Mouse (Mus musculus) retina, adult 2 months (tissue): ENCODE results near the gene Nrp1.

Source experiments
- DNase-seq: peaks from one replicate; pipeline ENCODE4 v3.0.0-alpha.2; 2012; ENCODE audit warnings: low read depth, low spot score

The Nrp1 gene

DNA sequence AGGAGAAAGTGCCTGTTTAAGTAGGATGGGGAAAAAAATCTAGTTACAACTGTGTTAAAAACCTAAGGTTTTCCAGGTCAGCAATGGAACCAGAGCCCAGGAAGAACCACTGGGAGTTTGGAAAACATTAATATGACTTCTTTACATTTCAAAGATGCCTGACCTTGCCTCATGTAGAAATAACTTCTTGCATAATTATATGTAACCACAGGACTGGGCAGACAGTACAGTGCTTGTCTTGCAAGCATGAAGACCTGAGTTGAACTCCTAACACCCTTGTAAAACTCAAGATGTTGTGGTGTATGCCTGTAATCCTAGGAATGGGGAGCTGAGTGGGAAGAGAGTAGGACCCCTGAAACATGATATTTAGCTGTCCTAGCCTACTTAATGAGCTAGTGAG, 61.6 kb downstream of the Nrp1 start:
- no peak for DNase-seq

DNA sequence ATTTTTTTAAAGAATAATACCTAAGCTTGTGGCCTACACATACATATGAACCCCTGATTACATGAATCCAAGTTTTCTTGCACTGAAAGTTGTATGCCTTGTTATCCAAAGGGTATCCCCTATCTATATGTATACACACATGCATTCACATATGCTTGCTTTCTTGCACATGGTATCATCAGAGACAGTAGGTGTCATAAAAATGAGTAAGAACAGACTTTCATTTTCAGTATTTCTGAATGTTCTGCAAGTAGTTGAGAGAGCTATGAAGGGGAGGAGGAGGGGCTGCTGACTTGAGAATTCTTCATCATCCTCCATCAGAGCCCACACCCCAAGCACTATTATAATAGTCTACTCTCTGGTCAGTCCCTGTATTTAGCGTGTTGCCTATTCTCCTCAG, 62.0 kb downstream of the Nrp1 start:
- DNase-seq, result no peak

DNA sequence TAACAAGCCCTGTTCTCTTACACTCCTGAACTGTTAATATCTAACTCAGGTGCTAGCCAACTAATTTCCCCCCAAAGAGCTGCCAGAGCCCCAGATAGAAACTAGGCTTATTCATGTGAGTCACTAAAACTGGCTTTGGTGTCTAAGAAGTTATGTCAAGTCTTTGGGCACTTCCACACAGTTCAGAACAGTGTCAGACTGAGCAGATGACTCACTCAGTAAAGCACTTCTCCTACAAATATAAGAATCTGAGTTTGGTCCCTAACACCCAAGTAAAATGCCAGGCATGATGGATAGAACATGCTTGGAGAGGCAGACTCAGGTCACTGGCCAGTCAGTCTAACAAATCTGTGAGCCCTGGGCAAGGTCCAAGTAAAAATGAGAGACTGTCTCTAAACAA, 65.4 kb downstream of the Nrp1 start:
- no peak for DNase-seq

DNA sequence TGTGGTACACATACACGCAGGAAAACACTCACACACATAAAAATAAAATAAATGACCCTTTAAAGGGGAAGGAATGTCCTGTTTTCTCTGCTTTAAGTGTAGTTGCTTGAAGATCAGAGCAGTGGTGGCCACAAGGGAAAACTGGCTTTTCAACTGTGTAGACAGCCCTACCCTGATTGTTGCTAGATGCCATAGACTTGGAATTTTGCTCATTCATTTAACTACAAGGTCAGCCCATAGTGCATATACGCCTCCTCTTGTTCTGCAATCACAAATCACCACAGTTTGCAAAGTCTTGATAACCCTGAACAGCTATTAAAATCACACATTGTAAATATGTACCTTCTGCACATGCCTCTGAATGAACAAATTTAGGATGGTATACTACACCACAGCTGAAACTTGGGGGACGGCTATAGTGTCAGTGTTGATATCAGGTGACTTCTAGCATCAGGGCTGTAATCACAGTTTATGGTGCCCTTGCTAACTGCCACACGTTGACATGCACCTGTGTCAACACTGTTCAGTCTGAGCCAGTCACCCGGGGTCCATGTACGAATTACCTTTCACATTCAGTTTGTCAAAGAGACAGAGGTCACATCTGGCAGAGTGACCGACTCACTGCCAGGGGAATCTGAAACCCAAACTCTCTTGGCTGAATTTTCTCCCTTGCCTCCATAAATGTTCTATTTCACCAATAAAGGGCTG, 66.4 kb downstream of the Nrp1 start:
- DNase-seq, result no peak

DNA sequence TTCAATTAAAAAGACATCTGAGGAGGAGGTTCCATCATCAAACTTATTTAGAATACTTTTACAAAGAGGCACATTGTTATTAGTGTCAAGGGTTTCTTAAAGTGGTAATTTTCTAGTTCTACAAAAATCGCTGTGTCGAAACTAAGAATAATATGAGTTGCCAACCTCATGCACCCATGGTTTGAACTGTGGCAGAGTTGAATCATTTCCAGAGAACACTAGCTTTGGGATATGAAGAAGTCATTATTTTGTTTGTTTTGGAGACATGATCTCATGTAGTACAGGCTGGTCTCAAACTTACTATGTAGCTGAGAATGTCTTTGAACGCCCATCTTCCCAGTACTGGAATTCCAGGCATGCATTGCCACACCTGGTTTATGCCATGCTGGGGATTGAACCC, 68.7 kb downstream of the Nrp1 start:
- no peak for DNase-seq

DNA sequence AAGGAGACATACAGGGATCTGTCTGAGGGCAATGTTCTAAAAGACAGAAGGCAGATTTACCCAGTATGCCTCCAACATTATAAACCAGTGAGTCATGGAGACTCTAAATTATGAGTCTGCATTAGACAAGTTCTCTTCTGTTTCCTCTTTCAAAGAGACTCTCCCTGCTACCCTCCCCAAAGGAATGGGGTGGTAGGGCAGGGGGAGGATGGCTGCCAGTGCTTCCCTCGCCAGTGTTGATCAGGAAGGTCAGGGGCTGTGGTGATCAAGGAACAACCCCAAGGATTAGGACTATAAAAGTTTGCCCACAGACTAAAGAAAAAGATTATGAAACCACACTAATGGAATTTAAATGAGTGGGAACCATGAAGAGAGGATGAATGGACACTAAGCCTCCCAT, 70.6 kb downstream of the Nrp1 start:
- DNase-seq, result no peak

DNA sequence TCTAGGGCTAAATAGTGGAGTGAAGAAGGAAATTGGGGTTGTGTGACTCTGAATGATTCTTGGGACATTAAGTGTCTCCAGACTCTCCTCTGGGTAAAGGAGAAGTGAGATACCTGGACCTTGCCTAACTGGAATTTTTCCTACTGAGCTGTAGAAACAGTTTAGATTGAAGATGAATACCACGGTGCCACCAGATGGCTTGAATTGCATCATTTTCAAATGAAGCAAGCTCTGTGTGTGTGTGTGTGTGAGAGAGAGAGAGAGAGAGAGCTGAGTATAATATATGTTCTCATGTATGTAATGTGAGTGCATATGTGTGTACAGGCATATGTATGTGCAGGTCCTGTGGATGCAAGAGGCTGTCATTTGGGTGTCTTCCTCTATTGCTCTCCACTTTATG, 72.7 kb downstream of the Nrp1 start:
- DNase-seq, result no peak

DNA sequence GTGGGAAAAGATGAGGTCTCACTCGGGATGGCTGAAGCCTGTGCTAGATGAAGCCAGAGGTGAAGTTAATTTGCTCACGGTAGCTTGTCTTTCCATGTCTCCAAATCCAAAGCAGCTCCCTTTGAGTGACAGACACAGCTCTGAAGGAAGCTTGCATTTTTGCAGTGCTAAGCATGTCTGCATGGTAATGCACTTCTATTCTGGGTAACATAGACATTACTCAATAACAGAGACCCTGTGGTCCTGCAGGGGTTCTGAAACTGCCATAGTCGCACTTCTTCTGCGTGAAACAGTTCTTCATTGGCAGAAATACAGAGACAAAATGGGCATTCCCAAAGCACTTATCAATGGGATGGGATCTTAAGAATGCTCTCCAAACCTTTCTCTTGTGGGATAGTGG, 77.3 kb downstream of the Nrp1 start:
- DNase-seq, result no peak

DNA sequence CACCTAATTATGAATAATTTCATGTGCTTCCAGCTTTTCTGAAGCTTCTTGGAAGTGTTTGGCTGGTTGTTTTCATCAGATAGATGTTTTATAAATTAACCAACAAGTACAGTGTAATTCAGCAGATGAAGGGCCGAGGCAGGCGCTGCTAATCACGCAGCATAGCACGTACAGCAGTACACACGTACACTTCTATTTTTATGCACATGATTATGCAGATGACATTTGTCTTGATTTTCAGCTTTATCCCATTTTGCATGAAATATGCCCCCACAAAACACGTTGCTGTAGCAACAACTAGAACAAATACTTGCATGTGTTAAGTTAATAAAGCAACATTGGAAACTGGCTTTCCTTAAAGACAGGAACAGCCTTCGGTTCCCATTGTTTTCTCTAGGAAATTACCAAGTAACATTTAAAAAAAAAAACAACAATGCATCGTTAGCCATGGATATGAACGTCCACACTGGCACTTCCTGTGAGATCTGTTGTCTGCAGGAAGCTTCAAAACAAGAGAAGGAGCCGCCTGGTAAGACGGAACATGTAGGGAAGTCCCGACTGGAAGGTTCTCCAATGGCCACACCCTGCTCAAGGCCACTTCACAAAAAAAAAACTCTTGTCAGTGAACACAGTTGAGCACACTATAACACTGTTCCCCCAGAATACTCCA, 78.9 kb downstream of the Nrp1 start:
- DNase-seq, result no peak

DNA sequence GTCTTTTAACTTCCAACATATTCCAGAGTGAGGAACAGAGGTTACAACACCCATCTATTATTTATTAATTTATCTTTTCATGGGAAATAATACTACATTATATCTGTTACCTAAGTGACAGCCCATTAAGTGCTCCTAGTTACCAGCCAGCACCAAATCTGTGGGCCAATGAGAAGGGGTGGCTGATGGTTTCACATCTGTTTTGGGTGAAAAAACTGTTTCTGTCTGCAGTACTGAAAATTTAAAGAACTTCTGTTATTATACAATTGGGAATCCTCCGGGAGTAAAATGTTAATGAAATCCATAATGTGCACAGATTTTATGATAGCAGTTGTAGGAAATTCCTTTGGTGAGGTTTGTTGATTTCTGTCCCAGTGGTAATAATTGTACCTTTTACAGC, 83.0 kb downstream of the Nrp1 start:
- DNase-seq, result no peak

DNA sequence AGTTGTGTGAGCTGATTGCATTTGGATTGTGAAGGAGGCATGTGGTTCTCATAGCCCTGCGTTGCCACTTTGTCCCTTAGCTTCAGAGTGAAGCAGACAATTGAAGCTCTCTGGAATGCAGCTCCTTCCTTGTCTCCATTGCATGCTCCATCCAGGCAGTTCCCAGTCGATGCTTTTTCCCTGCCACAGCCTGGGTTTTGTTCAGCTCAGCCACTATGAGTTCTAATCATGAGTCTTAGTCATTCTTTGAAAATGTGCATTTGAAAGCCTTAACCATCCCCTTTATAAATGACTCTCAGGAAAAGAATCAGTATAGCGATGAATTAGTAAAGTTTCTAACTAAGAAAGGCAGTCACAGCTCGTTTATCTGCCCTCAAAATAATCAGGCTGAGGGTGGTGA, 87.2 kb downstream of the Nrp1 start:
- DNase-seq, result no peak

DNA sequence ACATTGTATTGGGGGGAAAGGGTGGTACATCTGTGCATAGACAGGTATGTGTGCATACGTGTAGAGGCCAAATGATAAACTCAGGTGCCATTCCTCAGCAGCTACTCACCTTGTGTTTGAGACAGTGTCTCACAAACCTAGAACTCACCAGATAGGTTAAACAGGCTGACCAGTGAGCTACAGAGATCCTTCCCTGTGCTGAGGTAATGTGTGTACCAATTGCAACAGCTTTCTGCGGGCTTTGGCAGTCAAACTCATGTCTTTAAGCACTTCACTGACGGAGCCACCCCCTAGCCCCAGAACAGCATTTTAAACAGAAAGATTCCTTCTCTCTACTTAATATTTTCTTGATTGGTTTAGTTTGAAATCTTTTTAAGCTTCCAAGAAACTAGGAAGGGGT, 88.2 kb downstream of the Nrp1 start:
- DNase-seq, result no peak

DNA sequence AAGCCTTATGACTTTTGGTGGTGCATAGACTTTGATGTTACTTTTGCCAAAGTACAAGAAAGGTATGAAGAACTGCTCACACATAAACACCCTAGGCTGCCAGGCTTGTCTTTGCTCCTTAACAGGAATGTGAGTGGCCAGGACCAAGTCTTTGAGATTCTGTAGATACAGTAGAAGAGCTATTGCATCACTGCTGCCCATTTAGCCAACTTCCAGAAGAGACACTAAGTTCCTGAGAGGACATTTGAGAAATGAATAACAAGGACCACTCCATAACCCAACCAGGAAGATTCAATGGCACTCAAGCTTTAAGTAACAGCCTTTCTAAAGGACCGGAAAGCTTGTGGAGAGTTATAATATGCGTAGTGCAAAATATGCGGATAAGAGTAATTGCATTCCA, 88.9 kb downstream of the Nrp1 start:
- DNase-seq, result no peak

DNA sequence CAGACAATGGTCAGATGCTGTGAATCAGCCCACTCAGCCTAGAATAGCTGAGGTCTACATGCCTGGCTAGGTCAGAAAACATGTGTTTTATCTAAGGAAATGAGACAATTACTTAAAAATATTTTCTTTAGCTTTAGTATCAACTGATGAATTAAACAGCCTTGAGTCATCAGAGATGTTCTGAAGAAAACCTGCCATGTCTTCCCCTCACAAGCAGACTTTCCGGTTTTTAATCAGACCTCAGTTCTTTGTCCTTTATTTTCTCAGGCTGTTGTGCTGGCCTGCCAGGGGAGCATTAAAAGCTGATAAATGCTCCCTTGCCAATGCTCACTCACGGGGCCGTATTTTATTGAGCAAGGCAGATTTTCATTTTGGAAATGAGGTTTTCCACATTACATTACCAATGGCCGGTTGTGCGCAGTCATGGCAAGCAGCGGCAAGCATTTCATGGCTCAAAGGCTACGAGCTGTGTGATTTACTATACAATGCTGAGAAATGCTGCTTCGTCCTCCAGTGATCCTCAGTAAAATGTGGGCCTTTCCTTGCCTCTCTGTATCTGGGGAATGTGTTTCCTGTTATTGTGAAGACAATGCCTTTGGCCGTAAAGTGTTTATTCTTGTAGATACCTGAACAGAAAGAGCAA, 92.1 kb downstream of the Nrp1 start:
- DNase-seq, result no peak

DNA sequence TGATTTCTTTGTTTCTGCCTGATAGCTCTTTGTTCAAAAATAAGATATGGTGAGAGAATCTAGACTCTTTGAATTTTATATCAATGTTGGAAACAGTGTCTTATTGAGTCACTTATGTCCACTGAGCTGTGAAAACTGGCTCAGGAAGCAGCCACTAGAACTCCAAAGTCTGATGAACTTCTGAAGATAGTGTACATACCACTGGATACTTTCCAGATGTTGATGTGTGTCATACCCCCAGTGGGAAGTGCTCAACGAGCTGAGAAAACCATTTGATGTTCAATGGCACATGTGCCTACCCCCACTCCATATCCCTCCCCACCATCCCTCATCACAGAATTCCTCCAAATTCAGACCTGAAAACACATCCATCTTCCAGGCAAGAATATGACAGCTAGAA, 92.7 kb downstream of the Nrp1 start:
- DNase-seq, result no peak

DNA sequence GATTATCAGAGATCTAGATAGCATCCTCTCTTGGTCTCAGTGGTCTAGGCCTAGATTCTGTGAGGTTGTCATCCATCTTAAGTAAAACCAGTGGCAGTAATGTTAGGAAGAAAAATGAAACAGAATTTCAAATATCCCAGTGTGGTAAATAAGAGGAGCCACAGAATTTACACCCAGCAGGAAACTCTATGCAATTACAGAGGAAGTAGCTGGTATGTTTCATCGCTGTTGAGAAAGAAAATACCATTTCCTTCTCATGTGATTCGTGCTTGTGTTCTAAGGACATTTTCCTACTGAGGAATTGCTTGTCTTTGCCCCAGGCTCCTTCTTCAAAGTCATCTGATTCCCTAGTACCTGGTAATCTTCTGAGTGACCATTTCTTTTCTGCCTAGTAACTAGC, 95.1 kb downstream of the Nrp1 start:
- DNase-seq, result no peak

DNA sequence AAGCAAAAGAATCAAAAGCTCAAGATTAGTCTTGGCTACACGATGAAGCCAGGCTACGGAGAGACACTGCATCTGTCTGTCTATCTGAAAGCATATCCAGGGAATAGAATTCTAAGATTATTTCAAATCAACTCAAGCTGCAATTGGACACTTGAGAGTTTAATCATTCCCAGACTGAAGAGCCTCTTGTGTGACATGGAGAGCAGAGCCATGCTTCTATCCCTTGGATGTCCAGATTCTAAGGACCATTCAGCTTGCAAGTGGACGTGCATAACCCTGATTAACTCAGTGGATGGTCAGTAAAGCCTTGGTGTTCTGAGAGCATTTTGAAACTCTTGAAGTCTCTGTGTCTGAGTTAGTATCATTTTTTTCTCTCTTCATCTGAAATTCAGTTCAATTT, 95.6 kb downstream of the Nrp1 start:
- no peak for DNase-seq

DNA sequence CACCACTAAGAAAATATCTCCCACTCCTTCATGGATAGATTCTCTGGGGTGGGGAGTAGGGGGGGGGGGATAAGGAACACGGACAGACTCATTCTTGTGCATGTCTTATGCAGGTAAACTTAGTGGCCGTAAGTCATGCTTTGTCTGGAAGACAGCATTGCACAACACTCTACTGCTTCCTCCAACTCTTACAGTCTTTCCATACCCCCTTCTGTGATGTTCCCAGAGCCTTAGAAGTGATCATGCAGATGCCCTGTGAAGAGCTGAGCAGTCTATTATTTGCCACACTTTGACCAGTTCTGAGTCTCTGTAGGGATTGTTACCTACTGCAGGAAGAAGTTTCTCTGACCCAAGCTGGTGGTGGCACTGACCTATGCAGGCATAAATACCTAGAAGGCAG, 98.9 kb downstream of the Nrp1 start:
- no peak for DNase-seq

DNA sequence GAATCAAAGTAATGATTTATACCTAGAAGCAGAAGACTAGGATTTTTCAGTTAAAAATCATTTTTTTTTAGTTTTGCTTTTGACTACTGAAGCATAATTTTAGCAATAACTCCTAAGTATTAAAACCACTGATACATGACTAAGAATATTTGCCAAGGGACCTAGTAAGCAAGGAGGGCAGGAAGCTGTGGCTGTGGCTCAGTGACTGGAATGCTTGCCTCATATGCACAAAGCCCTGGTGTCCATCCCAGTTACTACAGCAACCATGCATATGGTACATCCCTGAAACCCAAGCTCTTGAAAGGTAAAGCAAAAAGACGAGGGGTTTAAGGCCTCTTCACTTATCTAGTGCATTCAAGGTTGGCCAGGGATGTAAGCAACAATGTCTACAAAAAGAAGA, 101.3 kb downstream of the Nrp1 start:
- DNase-seq, result no peak

DNA sequence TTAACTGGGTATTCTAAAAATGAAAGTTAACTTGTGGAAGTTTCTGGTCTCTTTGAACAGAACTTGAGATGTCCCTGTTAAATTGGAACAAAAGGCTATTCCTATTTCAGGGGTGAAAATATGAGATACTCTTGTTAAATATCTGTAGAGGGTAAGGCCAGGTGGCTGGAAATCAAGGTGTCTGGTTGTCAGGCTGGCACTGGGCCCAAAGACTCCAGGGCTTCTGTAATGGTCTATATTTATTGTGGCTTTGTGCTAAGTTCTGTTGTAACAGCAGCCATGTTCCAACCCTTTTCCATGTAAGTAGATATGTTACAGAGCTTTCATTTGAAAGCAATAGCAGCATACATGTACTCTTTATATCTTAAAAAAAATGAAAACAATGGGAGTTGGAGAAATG, 103.3 kb downstream of the Nrp1 start:
- no peak for DNase-seq

DNA sequence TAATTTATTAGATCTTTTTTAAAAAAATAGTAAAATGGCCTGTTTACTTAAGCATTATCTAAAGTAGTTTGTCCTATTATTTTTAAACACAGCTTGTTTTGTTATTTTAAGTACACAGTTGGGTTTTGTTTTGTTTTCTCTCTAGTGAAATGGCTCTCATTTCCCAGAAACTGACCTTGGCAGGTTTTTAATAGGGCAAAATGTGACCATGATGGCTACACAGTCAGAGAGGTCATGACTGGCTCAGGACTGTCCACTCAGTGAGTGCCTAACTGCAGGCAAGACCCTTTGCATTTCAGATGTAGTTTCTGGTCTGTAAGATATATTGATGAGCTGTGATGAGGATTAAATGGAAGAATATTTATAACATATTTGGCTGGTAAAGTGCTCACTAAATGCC, 104.8 kb downstream of the Nrp1 start:
- DNase-seq, result no peak

DNA sequence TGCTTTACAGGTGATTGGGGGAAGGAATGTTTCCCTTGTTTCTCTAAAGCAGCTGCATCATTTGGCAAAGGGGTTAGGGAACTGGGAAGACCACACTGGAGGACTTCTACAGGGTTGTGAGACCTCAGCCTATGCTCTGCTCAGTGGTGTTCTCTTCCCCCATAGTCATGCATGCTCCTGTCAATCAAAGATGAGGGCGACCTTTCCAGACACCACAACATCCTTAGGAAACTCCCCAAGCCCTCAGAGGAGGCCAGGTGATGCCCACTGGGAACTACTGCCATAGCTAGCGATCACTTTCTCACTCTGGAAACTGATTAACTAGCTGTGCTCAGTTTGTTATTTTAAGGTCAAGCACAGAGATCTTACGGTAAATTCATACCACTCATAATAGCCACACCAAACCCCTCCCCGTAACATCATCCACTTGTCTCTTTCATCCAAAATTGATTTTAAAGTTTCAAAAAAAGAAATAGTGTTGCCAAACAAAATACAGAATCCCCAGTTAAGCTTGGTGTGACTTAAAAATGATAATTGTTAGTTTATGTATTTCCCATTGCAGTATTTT, 105.7 kb downstream of the Nrp1 start:
- DNase-seq, result no peak

DNA sequence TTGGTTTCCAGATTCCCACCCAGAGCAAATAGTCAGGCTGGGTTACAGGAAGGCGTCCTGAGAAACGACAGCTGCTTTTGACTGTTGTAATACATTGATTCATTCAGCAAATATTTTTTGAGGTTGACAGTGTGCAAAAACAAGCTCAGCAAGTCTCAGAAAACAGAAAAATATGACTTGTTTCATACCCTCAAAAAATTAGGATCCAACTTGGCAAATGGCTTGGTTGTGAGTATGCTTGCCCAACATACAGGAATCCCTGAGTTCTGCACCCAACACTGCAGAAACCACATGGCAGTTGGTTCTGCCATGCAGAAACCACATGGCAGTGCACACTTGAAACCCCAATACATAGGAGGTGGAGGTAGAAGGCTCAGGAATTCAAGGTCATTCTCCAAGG, 107.1 kb downstream of the Nrp1 start:
- no peak for DNase-seq
